Mouse (Mus musculus): ENCODE results near the gene Slc35g3.

The Slc35g3 gene

GRCm38 (mm10) chr11:69784793-69785272 lies 23.1 kb upstream of the Slc35g3 start:
- no peak for DNase-seq (ENCODE audit: low spot score)

GRCm38 (mm10) chr11:69781828-69782227 lies 20.1 kb upstream of the Slc35g3 start:
- no peak for DNase-seq (ENCODE audit: low spot score)

- no peak for DNase-seq (ENCODE audit: low spot score)
Observed at GRCm38 (mm10) chr11:69778985-69779384, 17.2 kb upstream of the Slc35g3 start.

GRCm38 (mm10) chr11:69778258-69778982 lies 16.7 kb upstream of the Slc35g3 start:
- DNase-seq (ENCODE audit: low spot score) = no peak

DNA sequence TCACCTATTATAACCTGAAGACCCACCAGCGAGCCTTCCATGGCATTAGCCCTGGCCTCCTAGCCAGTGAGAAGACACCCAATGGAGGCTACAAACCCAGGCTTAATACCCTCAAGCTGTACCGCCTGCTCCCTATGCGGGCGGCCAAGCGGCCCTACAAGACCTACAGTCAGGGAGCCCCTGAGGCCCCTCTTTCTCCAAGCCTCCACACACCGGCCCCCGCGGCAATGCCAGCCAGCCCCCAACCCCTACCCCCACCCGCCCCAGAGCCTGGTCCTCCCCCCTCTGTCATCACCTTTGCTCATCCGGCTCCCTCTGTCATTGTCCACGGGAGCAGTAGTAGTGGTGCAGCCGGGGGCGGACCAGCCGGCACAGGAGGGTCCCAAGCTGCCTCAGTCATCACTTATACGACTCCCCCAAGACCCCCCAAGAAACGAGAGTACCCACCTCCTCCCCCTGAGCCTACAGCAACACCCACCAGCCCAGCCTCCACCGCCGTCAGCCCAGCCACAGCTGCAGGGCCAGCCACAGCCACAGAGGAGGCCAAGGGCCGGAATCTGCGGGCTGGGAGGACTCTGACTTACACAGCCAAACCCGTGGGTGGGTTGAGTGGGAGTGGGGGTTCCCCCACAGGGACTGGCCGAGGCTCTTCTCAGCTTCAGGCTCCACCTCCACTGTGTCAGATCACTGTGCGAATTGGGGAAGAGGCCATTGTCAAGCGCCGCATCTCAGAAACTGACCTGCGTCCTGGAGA lies 15.9 kb upstream of the Slc35g3 start:
- DNase-seq (ENCODE audit: low spot score) = no peak

GRCm38 (mm10) chr11:69776488-69776887 lies 14.7 kb upstream of the Slc35g3 start:
- DNase-seq (ENCODE audit: low spot score) = no peak

GRCm38 (mm10) chr11:69775716-69776115 lies 13.9 kb upstream of the Slc35g3 start:
- DNase-seq (ENCODE audit: low spot score) = no peak

- DNase-seq (ENCODE audit: low spot score) = no peak
Observed at GRCm38 (mm10) chr11:69774961-69775360, 13.2 kb upstream of the Slc35g3 start.

- no peak for DNase-seq (ENCODE audit: low spot score)
Observed at GRCm38 (mm10) chr11:69767625-69767909, 5.8 kb upstream of the Slc35g3 start.

DNA sequence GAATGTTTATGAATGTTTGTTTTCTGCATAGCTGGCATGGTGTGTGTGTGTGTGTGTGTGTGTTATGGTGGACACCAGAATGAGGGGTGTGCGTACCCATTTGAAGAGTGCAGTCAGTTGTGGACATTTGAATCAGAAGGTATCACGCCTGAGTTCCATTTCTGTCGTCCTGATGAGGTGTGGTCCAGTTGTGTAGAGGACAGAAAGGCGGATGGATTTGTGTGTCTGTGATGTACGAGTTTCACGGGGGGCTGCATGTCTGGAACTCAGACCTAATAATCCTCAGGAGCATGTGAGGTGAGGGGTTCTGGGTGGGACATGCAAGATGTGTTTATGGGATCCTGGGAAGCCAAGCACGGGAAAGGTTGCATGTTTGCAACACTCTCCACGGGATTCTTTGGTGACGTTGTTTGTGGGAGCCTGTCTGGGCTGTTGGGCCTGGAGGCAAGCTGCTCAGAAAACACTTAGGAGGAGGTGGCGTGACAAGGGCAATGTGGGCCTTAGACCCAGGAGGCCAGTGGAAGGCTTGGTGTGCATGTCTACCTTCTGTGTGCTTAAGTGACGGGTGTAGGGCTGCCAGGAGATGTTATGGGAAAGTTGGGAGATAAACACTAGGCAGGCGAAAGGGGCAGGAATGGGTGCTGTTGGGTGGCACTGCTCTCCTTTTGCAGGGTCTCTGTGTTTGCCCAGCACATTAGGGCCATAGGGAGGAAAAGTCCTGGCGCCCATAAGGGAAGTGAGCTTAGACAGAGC lies 5.3 kb upstream of the Slc35g3 start:
- DNase-seq (ENCODE audit: low spot score) = no peak

GRCm38 (mm10) chr11:69766126-69766609 lies 4.4 kb upstream of the Slc35g3 start:
- DNase-seq (ENCODE audit: low spot score) = no peak

GRCm38 (mm10) chr11:69765221-69766125 lies 3.7 kb upstream of the Slc35g3 start, which contains the start of gene Zbtb4:
Zbtb4 (plus strand) TSS chr11:69765912.
- DNase-seq (ENCODE audit: low spot score) = no peak

GRCm38 (mm10) chr11:69763551-69763950 lies 1.8 kb upstream of the Slc35g3 start:
- DNase-seq (ENCODE audit: low spot score) = no peak

- DNase-seq (ENCODE audit: low spot score) = no peak
Observed at GRCm38 (mm10) chr11:69760901-69761200, 917 bp downstream of the Slc35g3 start.

DNA sequence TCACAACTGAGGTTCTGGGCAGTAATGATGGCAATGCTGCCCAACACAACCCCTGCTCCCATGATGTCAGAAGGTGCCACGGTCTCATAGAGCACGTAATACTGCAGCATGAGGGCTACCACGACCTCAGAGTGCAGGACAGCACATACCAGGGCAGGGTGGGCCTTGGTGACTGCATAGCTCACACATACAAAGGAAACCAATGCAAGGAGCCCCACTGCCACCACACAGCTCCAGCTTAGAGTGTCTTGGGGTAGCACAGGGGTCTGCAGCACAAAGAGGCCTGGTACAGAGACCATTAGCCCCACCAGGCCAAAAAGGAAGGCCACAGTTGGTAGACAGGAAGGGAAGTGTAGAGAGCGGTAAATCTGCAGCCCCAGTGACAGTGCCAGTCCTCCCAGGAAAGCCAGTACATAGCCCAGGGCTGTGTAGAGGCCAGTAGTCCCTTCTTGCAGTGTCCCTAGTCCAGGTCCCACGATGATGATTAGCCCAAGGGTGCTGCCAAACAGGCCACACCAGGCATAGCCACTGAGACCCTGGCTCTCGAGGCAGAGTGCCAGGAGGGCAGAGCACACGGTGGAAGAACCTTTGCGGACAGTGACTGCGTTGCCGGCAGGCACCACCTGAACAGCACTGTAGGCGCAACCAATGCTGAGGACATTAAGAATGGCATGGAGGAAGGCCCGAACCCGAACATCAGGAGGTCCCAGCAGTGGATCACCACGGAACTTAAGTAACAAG lies 1.4 kb downstream of the Slc35g3 start:
- DNase-seq (ENCODE audit: low spot score) = no peak

- peak; percentile 93 for DNase-seq (ENCODE audit: low spot score)
Observed at GRCm38 (mm10) chr11:69758971-69759721, 2.6 kb downstream of the Slc35g3 start.

DNA sequence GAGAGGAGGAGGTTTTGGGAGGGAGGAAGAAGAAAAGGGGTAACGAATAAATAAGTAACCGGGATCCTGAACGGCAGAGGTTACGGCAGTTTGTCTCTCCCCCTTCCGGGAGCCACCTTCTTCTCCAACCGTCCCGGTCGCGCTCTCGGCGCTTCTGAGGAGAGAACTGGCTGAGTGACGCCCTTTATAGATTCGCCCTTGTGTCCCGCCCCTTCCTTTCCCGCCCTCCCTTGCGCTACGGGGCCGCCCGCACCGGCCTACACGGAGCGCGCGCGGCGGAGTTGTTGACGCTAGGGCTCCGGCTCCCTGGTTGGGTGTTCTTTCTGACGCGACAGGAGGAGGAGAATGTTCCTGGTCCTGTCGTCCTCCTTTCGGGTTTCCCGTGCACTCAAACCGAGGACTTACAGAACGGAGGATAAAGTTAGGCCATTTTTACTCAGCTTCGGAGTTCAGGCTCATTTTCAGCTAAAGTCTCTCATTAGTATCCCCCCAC lies 3.2 kb downstream of the Slc35g3 start, which contains the start of gene Polr2a:
Gene Polr2a (minus strand): TSS at position 160 of the 493 bp plus-strand sequence.
- peak; percentile 97 for DNase-seq (ENCODE audit: low spot score)

DNA sequence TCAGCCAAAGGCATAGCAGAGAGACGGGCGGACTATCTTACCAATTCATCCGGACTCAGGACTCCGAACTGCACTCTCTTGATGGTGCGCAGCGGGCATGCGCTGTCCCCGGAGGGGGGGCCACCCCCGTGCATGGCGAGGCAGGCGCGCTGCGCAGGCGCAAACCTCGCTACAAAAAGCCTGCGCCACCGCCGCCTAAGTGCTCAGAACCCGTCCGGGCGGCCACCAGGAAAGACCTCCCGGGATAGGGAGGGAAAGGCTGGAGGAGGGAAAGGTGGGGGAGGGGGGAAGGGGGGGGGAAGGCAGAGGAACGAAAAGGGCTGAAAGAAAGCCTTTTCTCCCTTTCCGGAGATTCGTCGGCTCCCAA lies 3.7 kb downstream of the Slc35g3 start:
- DNase-seq (ENCODE audit: low spot score) = peak; percentile 94

DNA sequence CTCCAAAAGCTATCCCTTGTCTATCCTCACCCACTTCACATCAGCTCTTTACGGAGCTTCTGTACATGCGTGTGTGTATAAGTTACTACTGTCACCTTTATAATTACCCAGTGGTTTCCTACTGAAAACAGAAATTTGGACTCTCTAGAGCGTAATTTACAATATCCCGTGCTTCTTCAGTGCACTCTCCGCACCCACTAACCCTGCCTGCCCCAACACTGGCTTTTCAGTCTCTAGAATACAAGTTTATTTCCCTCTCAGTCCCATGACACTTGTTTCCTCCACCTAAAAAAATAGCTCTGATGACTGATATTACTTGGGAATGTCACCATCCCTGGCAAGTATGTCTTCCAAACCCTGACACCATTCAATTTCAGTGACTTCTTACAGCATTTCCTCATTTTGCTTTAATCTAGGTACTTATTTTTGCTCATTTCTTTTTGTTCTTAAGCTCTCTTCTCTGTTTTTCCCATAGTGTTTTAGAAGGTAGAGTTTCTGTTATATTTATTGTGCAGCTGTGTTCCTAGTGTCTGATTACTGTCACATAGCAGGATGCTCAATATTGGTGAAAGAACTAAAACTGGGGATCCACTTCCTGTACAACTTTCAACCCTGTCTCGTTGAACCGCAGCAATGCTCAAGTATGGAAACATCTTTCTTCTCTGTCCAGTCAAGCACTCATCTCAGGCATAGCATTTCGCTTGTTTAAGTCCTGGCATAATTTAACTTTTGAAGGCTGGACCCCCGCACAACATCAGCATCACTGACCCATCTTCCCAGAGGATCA lies 4.3 kb downstream of the Slc35g3 start:
- no peak for DNase-seq (ENCODE audit: low spot score)
